Mouse (Mus musculus) forebrain, embryonic 14.5 days (tissue): ENCODE results near the gene Vmn2r4. TPM values are rescaled to one million over a fixed set of nuclear protein-coding genes. Genes with fewer than 3 reads are reported as not detected.
"Not testable (repeated sequence)": the region's sequence is repeated elsewhere in the genome, so short reads cannot be mapped to it uniquely, and the experiment has no call there.

ENCODE experiments used
- ATAC-seq: fragments of 200-750 bp; cut with Nextera tagmentation; 2 replicates; pipeline ENCODE4 v1.8.0; 2017; ENCODE audit warnings: mild to moderate bottlenecking, moderate library complexity
- DNase-seq: peaks from one replicate; pipeline ENCODE4 v3.0.0-alpha.2; 2015; ENCODE audit warnings: low spot score
- H3K27ac ChIP-seq: fragments of 300-500 bp; sonication (generic); 2 replicates; pipeline ENCODE4 v1.5.1; 2014; ENCODE audit warnings: low read depth, mild to moderate bottlenecking, control low read depth, low read length, moderate library complexity
- H3K27me3 ChIP-seq: fragments of 300-500 bp; sonication (generic); replicated peaks from 2 replicates; pipeline ENCODE4 v1.6.1; 2014; ENCODE audit warnings: low read length, control low read depth, mixed read lengths; ENCODE audit not compliant: control insufficient read depth, insufficient read depth
- H3K36me3 ChIP-seq: fragments of 300-500 bp; sonication (generic); 2 replicates; pipeline ENCODE4 v1.6.1; 2014; ENCODE audit warnings: low read length, control low read depth; ENCODE audit not compliant: control insufficient read depth, insufficient read depth
- H3K4me1 ChIP-seq: fragments of 300-500 bp; sonication (generic); 2 replicates; pipeline ENCODE4 v1.6.1; 2014; ENCODE audit warnings: antibody characterized with exemption, low read length, control low read depth; ENCODE audit not compliant: control insufficient read depth, insufficient read depth
- H3K4me2 ChIP-seq: fragments of 300-500 bp; sonication (generic); 2 replicates; pipeline ENCODE4 v1.6.1; 2014; ENCODE audit warnings: mild to moderate bottlenecking, control low read depth, low read length
- H3K4me3 ChIP-seq: fragments of 300-500 bp; sonication (generic); 2 replicates; pipeline ENCODE4 v1.5.1; 2014; ENCODE audit warnings: low read depth, low read length, control low read depth
- H3K9ac ChIP-seq: fragments of 300-500 bp; sonication (generic); 2 replicates; pipeline ENCODE4 v1.6.1; 2014; ENCODE audit warnings: mild to moderate bottlenecking, low read length, control low read depth, moderate library complexity
- H3K9me3 ChIP-seq: fragments of 300-500 bp; sonication (generic); replicated peaks from 2 replicates; pipeline ENCODE4 v1.6.1; 2016; ENCODE audit warnings: low read length, control low read depth, mixed read lengths; ENCODE audit not compliant: control insufficient read depth
- WGBS: fragments of 180-500 bp; shearing (Covaris S2); extraction: QIAGEN DNeasy Blood & Tissue Kit; methylation state at CpG from one replicate; pipeline ENCODE4 v1.1.7; 2014; 5-methylcytosine and 5-hydroxymethylcytosine counted together
- polyA plus RNA-seq: library from polyadenylated mRNA; unstranded; fragments of >200 nt; fragmentation: Nextera tagmentation; extraction: Ambion mirVana; gene quantifications from 2 replicates; pipeline ENCODE4 v1.2.1, GENCODE M21; 2014

Vmn2r4 gene
- not detected in 2 replicates for polyA plus RNA-seq

DNA sequence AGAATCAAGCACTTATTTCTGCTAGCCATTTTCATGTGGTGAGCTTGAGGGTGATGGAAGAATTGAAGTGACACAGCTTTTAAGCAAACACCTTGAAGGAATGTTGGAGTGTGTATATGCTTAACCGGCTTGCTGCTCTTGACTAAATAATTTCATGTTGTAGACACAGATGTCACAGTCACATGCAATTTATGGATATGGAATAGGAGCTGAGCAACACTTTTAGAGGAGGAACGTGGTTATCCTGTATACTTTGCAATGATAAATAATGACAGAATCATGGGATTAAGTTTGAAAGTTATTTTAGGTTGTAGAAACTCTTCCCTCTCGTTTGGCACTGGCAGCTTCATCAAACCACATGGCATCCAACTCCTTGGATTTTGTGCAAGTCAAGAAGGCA lies at the start of gene Vmn2r4:
Gene Vmn2r4, minus strand, starts transcription at position 101 of the 400 bp plus-strand sequence.
- H3K9me3 ChIP-seq, H3K27me3 ChIP-seq, H3K4me1 ChIP-seq, H3K4me3 ChIP-seq, DNase-seq, H3K9ac ChIP-seq, ATAC-seq, H3K36me3 ChIP-seq, H3K4me2 ChIP-seq, H3K27ac ChIP-seq: not testable (repeated sequence)
- WGBS, result 88% methylated on average over 3 of the region's 3 CpGs

DNA sequence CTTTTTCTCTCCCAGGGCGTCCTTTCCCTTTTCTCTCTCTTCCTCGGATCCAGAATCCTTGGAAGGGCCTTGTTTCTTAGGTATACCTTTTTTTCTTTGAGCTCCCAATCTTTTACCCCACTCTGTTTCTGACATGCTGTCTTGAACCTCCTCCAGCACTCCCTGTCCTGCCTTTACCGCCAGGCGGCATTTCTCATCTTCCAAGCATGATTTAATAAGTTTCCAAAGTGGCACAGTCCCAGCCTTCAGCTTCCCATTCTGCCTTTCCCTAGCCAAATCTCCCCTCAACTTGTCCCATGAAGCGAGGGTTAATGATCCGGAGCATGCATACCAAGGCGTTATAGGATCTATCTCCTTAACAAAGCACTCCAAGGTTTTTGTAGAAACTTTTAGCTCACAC lies 19.1 kb upstream of the Vmn2r4 start:
- not testable (repeated sequence) for H3K27ac ChIP-seq, H3K9ac ChIP-seq, H3K27me3 ChIP-seq, H3K9me3 ChIP-seq, H3K4me3 ChIP-seq, H3K36me3 ChIP-seq, H3K4me2 ChIP-seq, H3K4me1 ChIP-seq, DNase-seq, ATAC-seq
- WGBS, result 92% methylated on average over 7 of the region's 7 CpGs

DNA sequence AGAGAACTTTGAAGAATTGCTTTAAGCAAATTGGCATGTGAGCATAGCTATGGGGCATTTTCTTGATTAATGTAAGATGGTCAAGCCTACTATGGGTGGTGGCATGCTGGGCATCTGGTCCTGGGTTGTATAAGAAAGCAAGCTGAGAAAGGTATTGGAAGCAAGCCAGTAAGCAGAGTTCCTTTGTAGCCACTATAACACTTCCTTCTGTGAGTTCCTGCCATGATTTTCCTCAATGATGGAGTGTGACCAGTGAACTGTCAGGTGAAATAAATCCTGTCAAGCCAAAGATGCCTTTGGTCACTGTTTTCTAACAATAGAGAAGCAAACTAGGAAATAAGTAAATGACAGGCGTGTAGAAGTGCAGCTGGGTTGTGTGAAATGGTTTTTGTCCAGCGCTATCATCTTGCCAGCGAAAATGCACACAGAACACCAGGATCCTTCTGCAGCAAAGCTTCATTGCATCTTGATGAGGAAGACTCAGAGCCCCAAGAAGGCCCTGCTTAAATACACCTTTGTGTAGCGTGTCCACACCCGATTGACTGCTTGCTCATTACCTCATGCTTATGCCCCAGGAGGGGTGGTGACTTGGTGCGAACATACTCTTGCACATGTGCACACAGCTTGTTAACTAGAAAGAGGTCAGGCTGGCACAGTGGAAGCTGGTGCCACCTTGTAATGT lies 13.1 kb upstream of the Vmn2r4 start:
- H3K4me1 ChIP-seq, H3K9ac ChIP-seq, DNase-seq, H3K4me3 ChIP-seq, H3K36me3 ChIP-seq, H3K27me3 ChIP-seq, H3K9me3 ChIP-seq, H3K4me2 ChIP-seq, ATAC-seq, H3K27ac ChIP-seq: not testable (repeated sequence)
- 84% methylated on average over 6 of the region's 6 CpGs for WGBS

DNA sequence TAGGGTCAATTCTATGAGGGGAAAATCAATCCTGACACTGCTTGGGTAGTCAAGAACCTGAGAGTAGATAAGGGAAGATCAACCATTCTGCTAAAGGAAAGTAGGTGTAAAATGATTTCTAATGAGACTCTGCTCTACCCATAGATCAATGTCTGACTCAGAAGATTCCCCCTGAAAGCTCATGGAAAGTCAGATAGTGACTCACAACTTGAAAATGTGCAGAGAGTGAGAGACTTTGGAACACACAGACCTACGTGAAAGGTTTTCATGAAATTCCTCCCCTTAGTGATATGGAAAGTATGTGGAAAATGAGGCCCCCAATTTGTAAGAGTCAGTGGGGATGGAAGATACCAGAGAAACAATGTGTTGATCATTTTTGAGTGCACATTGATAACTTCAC lies 7.0 kb upstream of the Vmn2r4 start:
- H3K4me2 ChIP-seq, H3K9me3 ChIP-seq, H3K4me3 ChIP-seq, H3K36me3 ChIP-seq, H3K9ac ChIP-seq, H3K27ac ChIP-seq, ATAC-seq, H3K4me1 ChIP-seq, H3K27me3 ChIP-seq, DNase-seq: not testable (repeated sequence)
- 92% methylated on average over 1 of the region's 1 CpGs for WGBS

DNA sequence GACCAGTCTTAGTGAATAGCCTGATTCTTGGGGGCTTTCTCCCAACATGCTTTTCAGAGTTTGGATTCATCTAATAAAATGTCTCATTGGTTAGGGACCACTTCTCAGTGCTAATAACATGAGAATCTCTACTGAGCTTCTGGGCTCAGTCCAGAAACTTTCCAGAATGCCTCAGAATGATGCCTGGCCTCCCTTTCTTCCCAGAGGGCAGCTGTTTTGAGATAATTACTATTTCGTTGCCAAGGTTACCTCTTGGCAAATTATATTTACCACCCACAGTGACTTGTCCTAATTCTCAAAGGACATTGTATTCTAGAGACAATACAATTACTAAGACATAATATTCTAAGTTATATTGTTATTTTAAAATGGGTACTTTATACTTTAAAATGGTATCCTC lies 2.3 kb upstream of the Vmn2r4 start:
- 71% methylated on average over 1 of the region's 1 CpGs for WGBS
- H3K4me2 ChIP-seq, H3K27me3 ChIP-seq, H3K27ac ChIP-seq, ATAC-seq, H3K4me1 ChIP-seq, H3K4me3 ChIP-seq, H3K9ac ChIP-seq, DNase-seq, H3K9me3 ChIP-seq, H3K36me3 ChIP-seq: not testable (repeated sequence)

DNA sequence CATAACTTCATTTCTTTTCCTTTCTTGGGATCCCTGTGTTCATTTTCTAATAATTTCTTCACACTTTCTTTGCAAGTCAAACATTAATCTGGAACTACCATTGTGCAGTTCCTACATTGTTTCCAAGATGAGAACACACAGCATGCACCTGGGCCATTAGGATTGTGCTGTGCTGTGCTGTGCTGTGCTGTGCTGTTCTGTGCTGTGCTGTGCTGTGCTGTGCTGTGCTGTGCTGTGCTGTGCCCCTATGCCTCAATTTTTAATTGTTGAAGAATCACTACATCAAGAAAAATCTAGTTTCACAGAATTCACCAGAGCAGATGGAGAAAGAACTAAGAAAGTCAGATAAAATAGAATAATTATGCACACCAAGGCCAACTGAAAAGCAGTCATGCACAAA lies 915 bp downstream of the Vmn2r4 start:
- DNase-seq, H3K27ac ChIP-seq, H3K9ac ChIP-seq, H3K4me3 ChIP-seq, ATAC-seq, H3K4me1 ChIP-seq, H3K4me2 ChIP-seq, H3K27me3 ChIP-seq, H3K36me3 ChIP-seq, H3K9me3 ChIP-seq: not testable (repeated sequence)

DNA sequence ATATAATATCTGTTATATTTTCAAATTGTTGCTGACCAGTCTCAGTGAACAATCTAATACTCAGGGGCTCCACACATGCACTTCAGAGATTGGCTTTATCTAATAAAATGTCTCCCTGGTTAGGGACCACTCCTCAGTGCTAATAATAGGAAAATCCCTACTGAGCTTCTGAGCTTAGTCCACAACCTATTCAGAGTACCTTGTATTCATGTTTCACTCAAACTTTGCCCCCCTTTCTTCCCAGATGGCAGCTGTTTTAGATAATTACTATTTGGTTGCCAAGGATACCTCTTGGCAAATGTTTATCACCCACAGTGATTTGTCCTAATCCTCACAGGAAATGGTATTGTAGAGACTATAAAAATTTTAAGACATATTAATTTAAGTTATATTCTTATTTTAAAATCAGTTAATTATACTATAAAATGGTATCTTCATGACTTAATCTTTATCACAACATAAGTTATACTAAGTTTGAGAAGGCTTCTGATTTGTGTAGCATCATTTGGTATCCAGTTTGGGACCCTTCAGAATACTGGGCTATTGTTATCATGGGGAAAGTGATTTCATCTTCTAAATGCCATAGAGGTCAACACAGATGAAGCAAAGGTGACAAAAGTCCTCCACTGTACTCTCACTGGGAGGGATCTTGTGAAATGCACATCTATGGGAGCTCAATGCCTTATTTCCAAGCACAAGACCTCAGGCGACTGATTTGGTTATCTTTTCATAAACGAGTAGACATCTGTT lies 55.7 kb downstream of the Vmn2r4 start:
- no peak overlapping the region for H3K27ac ChIP-seq
- ATAC-seq, result peak; percentile 72
- peak; percentile 37 for DNase-seq
- 12% methylated on average over 2 of the region's 2 CpGs for WGBS
- H3K9me3 ChIP-seq, result no peaks in the 10 kb centered on the region
- no peak overlapping the region for H3K4me3 ChIP-seq
- H3K36me3 ChIP-seq, result no peaks in the 10 kb centered on the region
- peaks cover 3% of the 10 kb centered on the region; the same call in 1 of the 2 replicates for H3K4me1 ChIP-seq
- H3K27me3 ChIP-seq, result no peaks in the 10 kb centered on the region
- H3K4me2 ChIP-seq, result no peak overlapping the region
- H3K9ac ChIP-seq, result no peak overlapping the region
